Mouse (Mus musculus) liver, adult 2 months (tissue): Measurements from ENCODE around the gene Safb2.
A peak's percentile ranks its signal among the peaks of the same experiment; 100 is the strongest.

Experiments
- CTCF ChIP-seq: fragments of 200-500 bp; IDR thresholded peaks from 2 replicates; pipeline ENCODE4 v1.5.1; 2011; ENCODE audit warnings: low read depth, low read length, control low read depth
- POLR2A ChIP-seq: fragments of 200-500 bp; IDR thresholded peaks from 2 replicates; pipeline ENCODE4 v1.6.1; 2011; ENCODE audit warnings: low read length, control low read depth; ENCODE audit not compliant: insufficient read depth; ENCODE audit errors: extremely low read depth

- TF ChIP-seq POLR2A (peak; percentile 79), CTCF (peak; percentile 51)
Observed at GRCm38 (mm10) chr17:56609452-56610171, 25.2 kb upstream of the Safb2 start, which contains the start of gene 2410015M20Rik.
